Mouse (Mus musculus): ENCODE data around the gene Syngap1.

DNA sequence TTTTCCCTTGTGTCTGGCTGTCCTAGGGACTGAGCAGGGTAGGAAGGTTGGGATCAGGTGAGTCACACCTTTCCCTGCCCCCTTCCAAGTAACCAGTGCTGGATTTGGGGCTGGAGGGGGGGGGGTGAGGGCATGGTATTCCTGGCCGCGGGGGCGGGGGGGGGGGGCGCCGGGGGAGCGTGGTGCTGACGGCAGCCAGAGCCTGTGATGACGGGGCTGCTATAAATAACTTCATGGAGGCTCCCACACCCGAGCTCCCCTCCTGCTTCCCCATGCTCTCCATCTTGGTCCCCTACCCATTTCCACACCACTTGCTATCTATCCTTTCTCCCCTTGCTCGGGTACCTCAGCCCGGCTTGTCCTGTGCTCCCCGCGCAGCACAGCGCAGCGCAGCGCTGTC is 12.7 kb downstream of the Syngap1 start:
- no peak for TF ChIP-seq CTCF (IDR thresholded peaks at IDR 0.05; ENCODE audit: borderline replicate concordance, control insufficient read depth, extremely low read depth, insufficient read depth, low read length, poor library complexity)
- no peak for TF ChIP-seq POLR2A (IDR thresholded peaks at IDR 0.05; ENCODE audit: control insufficient read depth, extremely low read depth, insufficient read depth, low read length, poor library complexity)
